Mouse (Mus musculus) megakaryocyte progenitor cell, adult 5-6 weeks (primary cell): ENCODE data around the gene Atp5f1. TPM values are rescaled to one million over a fixed set of nuclear protein-coding genes. Genes with fewer than 3 reads are reported as not detected.

Experiments
- ATAC-seq: replicated peaks from 2 replicates; pipeline ENCODE4 v1.8.0; 2016; ENCODE audit warnings: mild to moderate bottlenecking, moderate TSS enrichment, inconsistent platforms; ENCODE audit not compliant: poor library complexity
- total RNA-seq, 2 experiments: library from RNA; stranded (forward) in 1 of 2; stranded (reverse) in 1 of 2; fragments of 157-497, 149-512 nt in 1 of 2; fragments of 200-1000 nt in 1 of 2; gene quantifications; 2 replicates each; pipeline versions ENCODE4 v1.2.3 to v1.2.4; 2015 to 2017

Gene Atp5f1
- total RNA-seq, 2 experiments from 2014 or later: 472 to 515 TPM

GRCm38 (mm10) chr3:105904213-105904612 lies 55.7 kb downstream of the Atp5f1 start:
- ATAC-seq: peak; percentile 19; the same call in 1 of the 2 replicates

DNA sequence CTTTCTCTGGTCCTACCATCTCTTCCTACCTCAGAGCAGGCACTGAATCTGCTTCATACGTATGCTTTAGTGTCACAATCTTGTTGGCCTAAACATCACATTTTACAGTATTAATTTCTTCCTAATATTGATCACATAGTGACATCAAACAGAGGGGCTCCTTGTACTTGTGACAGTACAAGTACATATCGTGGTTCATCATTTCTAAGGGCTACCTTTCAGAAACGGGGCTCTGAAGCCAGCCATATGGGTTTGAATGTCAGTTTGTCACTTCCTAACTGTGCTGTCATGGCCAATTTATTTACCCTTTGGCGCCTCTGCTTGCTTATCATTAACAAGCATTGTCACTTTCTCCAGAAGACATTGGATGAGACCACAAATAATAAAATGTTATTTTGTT lies 58.4 kb downstream of the Atp5f1 start:
- ATAC-seq: no peak

DNA sequence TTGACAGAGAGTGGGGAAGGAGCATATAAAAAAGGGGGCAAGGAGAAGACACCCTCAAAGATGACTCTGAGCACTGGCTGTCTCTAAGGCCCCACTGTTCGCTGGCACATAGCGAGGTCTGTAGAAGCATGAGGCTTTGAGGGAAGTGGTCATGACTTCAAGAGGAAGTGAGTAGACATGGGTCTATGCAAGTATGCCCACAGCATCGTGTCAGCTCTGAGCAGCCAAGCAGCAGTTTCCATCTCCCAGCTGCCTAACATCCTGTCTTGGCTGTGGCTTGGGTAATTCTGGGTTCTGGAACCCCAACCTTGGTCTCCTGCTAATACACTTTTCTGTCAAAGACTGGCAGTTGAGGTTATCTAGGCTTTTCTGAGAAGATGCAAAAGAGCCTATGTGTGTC lies 59.2 kb downstream of the Atp5f1 start:
- peak; percentile 66 for ATAC-seq

DNA sequence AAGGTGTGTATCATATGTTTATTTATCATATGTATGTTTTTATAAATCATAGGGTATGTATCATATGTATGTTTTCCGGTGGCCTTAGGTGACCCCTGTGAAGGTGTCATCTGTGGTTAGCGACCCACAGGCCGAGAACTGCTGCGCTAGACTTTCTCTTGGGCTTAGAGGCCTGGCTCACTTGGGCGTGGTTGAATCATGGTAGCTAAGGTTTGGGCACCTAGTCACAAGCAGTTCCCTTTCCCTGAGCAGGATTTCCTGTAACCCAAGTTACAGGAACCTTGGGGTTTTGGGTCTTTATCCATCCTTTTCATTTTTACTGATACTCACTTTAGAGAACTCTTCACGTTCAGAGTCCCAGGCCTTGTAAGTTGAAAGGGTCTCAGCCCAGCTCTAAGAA lies 59.6 kb downstream of the Atp5f1 start:
- ATAC-seq: no peak; the same call in 1 of the 2 replicates

- ATAC-seq: peak; percentile 57
Measured at GRCm38 (mm10) chr3:105899394-105900147, 60.3 kb downstream of the Atp5f1 start.

- ATAC-seq: no peak
Measured at GRCm38 (mm10) chr3:105898861-105899260, 61.0 kb downstream of the Atp5f1 start.

GRCm38 (mm10) chr3:105898325-105898724 lies 61.6 kb downstream of the Atp5f1 start:
- peak; percentile 40 for ATAC-seq

DNA sequence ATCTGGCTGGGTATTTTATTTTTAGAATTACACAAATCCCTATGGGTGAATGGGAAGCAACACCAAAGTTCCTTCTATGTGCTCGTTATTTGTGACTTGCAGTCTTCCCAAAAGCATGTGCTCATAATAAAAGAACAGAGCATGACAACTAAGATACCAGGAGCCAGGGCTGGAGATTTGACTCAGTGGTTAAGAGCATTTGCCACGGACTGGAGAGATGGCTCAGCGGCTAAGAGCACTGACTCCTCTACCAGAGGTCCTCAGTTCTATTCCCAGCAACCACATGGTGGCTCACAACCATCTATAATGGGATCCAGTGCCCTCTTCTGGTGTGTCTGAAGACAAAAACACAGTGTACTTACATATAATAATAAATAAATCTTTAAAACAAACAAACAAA lies 63.1 kb downstream of the Atp5f1 start:
- ATAC-seq: no peak

GRCm38 (mm10) chr3:105894601-105895592 lies 65.0 kb downstream of the Atp5f1 start:
- ATAC-seq: peak; percentile 32

DNA sequence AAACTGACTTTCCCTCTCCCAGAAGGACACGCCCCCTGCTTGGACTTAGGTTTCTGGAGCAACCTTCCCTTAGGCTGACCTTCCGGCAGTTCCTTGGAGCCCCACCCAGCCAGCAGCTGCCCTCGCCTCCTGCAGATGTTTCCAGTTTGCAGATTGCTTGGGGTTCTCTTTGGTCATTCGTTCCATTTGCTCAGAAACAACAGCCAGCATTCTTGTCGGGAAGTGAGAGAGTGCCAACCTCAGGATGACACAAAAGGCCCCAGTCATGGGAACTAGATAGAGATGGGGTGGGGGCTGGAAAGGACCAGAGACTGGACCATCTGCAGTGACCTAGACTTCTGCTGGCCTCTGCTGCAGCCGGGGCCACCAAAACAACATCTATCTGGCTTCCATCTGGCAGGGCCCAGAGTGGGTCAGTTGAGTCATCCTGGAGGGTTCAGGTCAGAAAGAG lies 65.9 kb downstream of the Atp5f1 start:
- ATAC-seq: no peak

Other genes with a start within 250 kb of the Atp5f1 start
- 151 and 181 TPM in 2 replicates for gene Rap1a, start 158.8 kb downstream of the Atp5f1 start, total RNA-seq (2015)
- gene Rap1a, start 158.8 kb downstream of the Atp5f1 start, total RNA-seq (2017): 128 and 136 TPM in 2 replicates
- gene Adora3, start 89.2 kb downstream of the Atp5f1 start, total RNA-seq (2015): 0.81 and 1.4 TPM in 2 replicates
- gene Adora3, start 89.2 kb downstream of the Atp5f1 start, total RNA-seq (2017): 0.20 TPM in 1 of 2 replicates, not detected in the other
- gene Tmigd3, start 89.2 kb downstream of the Atp5f1 start, total RNA-seq (2015): 0.71 and 1.8 TPM in 2 replicates
- gene Tmigd3, start 89.2 kb downstream of the Atp5f1 start, total RNA-seq (2017): 0.33 and 2.2 TPM in 2 replicates
- gene I830077J02Rik, start 27.4 kb downstream of the Atp5f1 start, total RNA-seq (2015): 33.1 and 45.9 TPM in 2 replicates
- 19.2 and 22.3 TPM in 2 replicates for gene I830077J02Rik, start 27.4 kb downstream of the Atp5f1 start, total RNA-seq (2017)
- gene Wdr77, start 730 bp downstream of the Atp5f1 start, total RNA-seq (2015): 58.5 and 68.7 TPM in 2 replicates
- 37.6 and 39.1 TPM in 2 replicates for gene Wdr77, start 730 bp downstream of the Atp5f1 start, total RNA-seq (2017)
- 4.0 and 4.5 TPM in 2 replicates for gene Ovgp1, start 13.6 kb upstream of the Atp5f1 start, total RNA-seq (2015)
- 1.4 and 1.5 TPM in 2 replicates for gene Ovgp1, start 13.6 kb upstream of the Atp5f1 start, total RNA-seq (2017)
- gene Pifo, start 54.5 kb upstream of the Atp5f1 start, total RNA-seq (2015): not detected in 2 replicates
- not detected in 2 replicates for gene Pifo, start 54.5 kb upstream of the Atp5f1 start, total RNA-seq (2017)
- 0.89 TPM in 1 of 2 replicates, not detected in the other for gene Chil5, start 72.7 kb upstream of the Atp5f1 start, total RNA-seq (2015)
- gene Chil5, start 72.7 kb upstream of the Atp5f1 start, total RNA-seq (2017): 0.24 and 0.92 TPM in 2 replicates
- gene Chia1, start 153.1 kb upstream of the Atp5f1 start, total RNA-seq (2015): not detected in 2 replicates
- not detected in 2 replicates for gene Chia1, start 153.1 kb upstream of the Atp5f1 start, total RNA-seq (2017)
- gene Chil3, start 207.5 kb upstream of the Atp5f1 start, total RNA-seq (2015): 167 and 300 TPM in 2 replicates
- 117 and 201 TPM in 2 replicates for gene Chil3, start 207.5 kb upstream of the Atp5f1 start, total RNA-seq (2017)